Mouse (Mus musculus): ENCODE results near the gene Odf2.
"Not testable (repeated sequence)": the region's sequence is repeated elsewhere in the genome, so short reads cannot be mapped to it uniquely, and the experiment has no call there.

The Odf2 gene

GRCm38 (mm10) chr2:29869646-29870451, 19.2 kb upstream of the Odf2 start:
- peak; percentile 42 for DNase-seq (ENCODE audit: low spot score)

- no peak for DNase-seq (ENCODE audit: low spot score)
These were observed 16.3 kb upstream of the Odf2 start for GRCm38 (mm10) chr2:29872581-29873295.

GRCm38 (mm10) chr2:29873801-29874200, 15.2 kb upstream of the Odf2 start:
- DNase-seq (ENCODE audit: low spot score) = no peak

- DNase-seq (ENCODE audit: low spot score) = no peak
These were observed 11.0 kb upstream of the Odf2 start for GRCm38 (mm10) chr2:29878061-29878460.

- no peak for DNase-seq (ENCODE audit: low spot score)
These were observed 9.8 kb upstream of the Odf2 start for GRCm38 (mm10) chr2:29879191-29879590.

GRCm38 (mm10) chr2:29879964-29880830, 8.8 kb upstream of the Odf2 start:
- no peak for DNase-seq (ENCODE audit: low spot score)

GRCm38 (mm10) chr2:29886659-29887292, 2.2 kb upstream of the Odf2 start:
- DNase-seq (ENCODE audit: low spot score) = not testable (repeated sequence)

GRCm38 (mm10) chr2:29889991-29890833, 1.2 kb downstream of the Odf2 start:
- peak; percentile 89 for DNase-seq (ENCODE audit: low spot score)

GRCm38 (mm10) chr2:29891773-29892172, 2.8 kb downstream of the Odf2 start:
- no peak for DNase-seq (ENCODE audit: low spot score)

GRCm38 (mm10) chr2:29896071-29896470, 7.0 kb downstream of the Odf2 start:
- DNase-seq (ENCODE audit: low spot score) = no peak

GRCm38 (mm10) chr2:29897366-29897765, 8.3 kb downstream of the Odf2 start:
- DNase-seq (ENCODE audit: low spot score) = no peak

GRCm38 (mm10) chr2:29898081-29898480, 9.1 kb downstream of the Odf2 start:
- DNase-seq (ENCODE audit: low spot score) = no peak

GRCm38 (mm10) chr2:29902194-29902593, 13.2 kb downstream of the Odf2 start:
- DNase-seq (ENCODE audit: low spot score) = no peak

GRCm38 (mm10) chr2:29908171-29908570, 19.1 kb downstream of the Odf2 start:
- DNase-seq (ENCODE audit: low spot score) = not testable (repeated sequence)

GRCm38 (mm10) chr2:29910042-29910441, 21.0 kb downstream of the Odf2 start:
- no peak for DNase-seq (ENCODE audit: low spot score)

- peak; percentile 73 for DNase-seq (ENCODE audit: low spot score)
These were observed 28.6 kb downstream of the Odf2 start for GRCm38 (mm10) chr2:29917621-29918020.

GRCm38 (mm10) chr2:29922011-29922410, 33.0 kb downstream of the Odf2 start:
- DNase-seq (ENCODE audit: low spot score) = peak; percentile 47

GRCm38 (mm10) chr2:29926542-29926941, 37.5 kb downstream of the Odf2 start:
- DNase-seq (ENCODE audit: low spot score) = no peak

- DNase-seq (ENCODE audit: low spot score) = no peak
These were observed 41.5 kb downstream of the Odf2 start for GRCm38 (mm10) chr2:29930506-29930905.

GRCm38 (mm10) chr2:29931194-29931593, 42.2 kb downstream of the Odf2 start:
- no peak for DNase-seq (ENCODE audit: low spot score)

All from testis, postnatal 14 days (tissue).